Mouse (Mus musculus) intestine, postnatal 0 days (tissue): Measurements from ENCODE around the gene Olah. TPM values are rescaled to one million over a fixed set of nuclear protein-coding genes. Genes with fewer than 3 reads are reported as not detected.

Experiments
- ATAC-seq: fragments of 200-750 bp; cut with Nextera tagmentation; 2 replicates; pipeline ENCODE4 v1.8.0; 2017; ENCODE audit warnings: mild to moderate bottlenecking, moderate TSS enrichment, moderate library complexity
- H3K27ac ChIP-seq: fragments of 300-500 bp; sonication (generic); 2 replicates; pipeline ENCODE4 v1.5.1; 2014; ENCODE audit warnings: mild to moderate bottlenecking, low read depth, low read length, moderate library complexity
- H3K27me3 ChIP-seq: fragments of 300-500 bp; sonication (generic); replicated peaks from 2 replicates; pipeline ENCODE4 v1.6.1; 2014; ENCODE audit warnings: low read length, mixed read lengths; ENCODE audit not compliant: control insufficient read depth, insufficient read depth
- H3K36me3 ChIP-seq: fragments of 300-500 bp; sonication (generic); 2 replicates; pipeline ENCODE4 v1.6.1; 2014; ENCODE audit warnings: mild to moderate bottlenecking, moderate library complexity; ENCODE audit not compliant: control insufficient read depth, insufficient read depth
- H3K4me1 ChIP-seq: fragments of 300-500 bp; sonication (generic); replicated peaks from 2 replicates; pipeline ENCODE4 v1.6.1; 2014; ENCODE audit warnings: antibody characterized with exemption, low read length, mixed read lengths; ENCODE audit not compliant: control insufficient read depth, insufficient read depth
- H3K4me2 ChIP-seq: fragments of 300-500 bp; sonication (generic); replicated peaks from 2 replicates; pipeline ENCODE4 v1.6.1; 2014; ENCODE audit warnings: low read depth, mild to moderate bottlenecking, moderate library complexity
- H3K4me3 ChIP-seq: fragments of 300-500 bp; sonication (generic); 2 replicates; pipeline ENCODE4 v1.5.1; 2014; ENCODE audit warnings: low read depth, low read length
- H3K9ac ChIP-seq: fragments of 300-500 bp; sonication (generic); 2 replicates; pipeline ENCODE4 v1.6.1; 2014; ENCODE audit warnings: mild to moderate bottlenecking, low read depth, low read length
- H3K9me3 ChIP-seq: fragments of 300-500 bp; sonication (generic); 2 replicates; pipeline ENCODE4 v1.6.1; 2016; ENCODE audit warnings: mixed run types; ENCODE audit not compliant: control insufficient read depth
- CTCF ChIP-seq: sonication (generic); IDR thresholded peaks from 2 replicates; pipeline ENCODE4 v1.5.1; 2016; ENCODE audit warnings: low read depth, mild to moderate bottlenecking, control low read depth, antibody characterized with exemption, moderate library complexity
- WGBS: fragments of 180-500 bp; shearing (Covaris S2); extraction: QIAGEN DNeasy Blood & Tissue Kit; methylation state at CpG from one replicate; pipeline ENCODE4 v1.1.7; 2014; 5-methylcytosine and 5-hydroxymethylcytosine counted together
- polyA plus RNA-seq: library from polyadenylated mRNA; unstranded; fragments of >200 nt; fragmentation: Nextera tagmentation; extraction: Ambion mirVana; gene quantifications from 2 replicates; pipeline ENCODE4 v1.2.1, GENCODE M21; 2015

Olah gene
- polyA plus RNA-seq, 1 experiment from 2014 or later: 3.1 TPM

DNA sequence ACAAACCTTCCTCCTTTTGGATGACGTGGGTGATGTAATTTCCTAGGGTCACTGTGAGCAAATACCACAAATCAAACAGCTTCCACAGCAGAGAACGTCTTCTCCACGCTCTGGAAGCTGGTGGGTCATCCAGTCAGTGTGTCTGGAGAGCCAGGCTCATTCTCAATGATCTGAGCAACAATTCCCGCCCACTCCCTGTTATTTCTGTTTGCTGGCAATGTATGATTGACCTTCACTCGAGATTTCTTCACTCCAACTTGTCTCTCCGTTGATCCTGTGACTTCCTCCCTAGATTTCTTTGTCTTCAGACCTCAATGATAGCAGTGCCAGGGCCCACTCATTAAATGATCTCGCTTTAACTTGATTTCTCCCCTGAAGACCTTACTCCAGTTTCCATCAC, 10.7 kb upstream of the Olah start:
- no peak overlapping the region for H3K27ac ChIP-seq
- WGBS: 68% methylated on average over 7 of the region's 7 CpGs
- H3K27me3 ChIP-seq: no peaks in the 10 kb centered on the region
- ATAC-seq: no peak
- no peaks in the 10 kb centered on the region for H3K36me3 ChIP-seq
- TF ChIP-seq CTCF: no peak
- H3K9ac ChIP-seq: no peak overlapping the region
- no peak overlapping the region for H3K4me3 ChIP-seq
- H3K9me3 ChIP-seq: no peaks in the 10 kb centered on the region
- no peak overlapping the region for H3K4me2 ChIP-seq
- H3K4me1 ChIP-seq: no peaks in the 10 kb centered on the region

DNA sequence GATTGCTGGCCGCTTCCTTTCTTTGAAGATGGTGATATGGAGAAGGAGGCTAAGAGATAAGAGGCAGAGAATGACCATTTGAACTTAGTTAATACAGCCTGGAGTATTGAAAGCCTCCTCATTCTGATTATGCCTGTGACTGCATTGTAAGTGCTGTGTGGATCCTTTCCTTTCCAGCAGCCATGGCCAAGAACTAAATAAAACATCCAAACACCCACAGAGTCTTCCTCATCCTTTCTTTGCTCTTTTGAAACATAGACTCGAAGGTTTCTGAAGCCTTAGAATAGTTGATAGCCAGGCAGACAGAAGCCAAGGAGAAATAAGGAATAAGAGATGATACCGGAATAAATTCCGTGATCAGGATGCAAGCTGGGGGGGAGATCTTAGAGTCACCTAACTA, 9.0 kb upstream of the Olah start:
- Histone ChIP-seq H3K4me1 (no peaks in the 10 kb centered on the region), H3K4me3 (no peak overlapping the region), H3K36me3 (no peaks in the 10 kb centered on the region), H3K27ac (no peak overlapping the region), H3K27me3 (no peaks in the 10 kb centered on the region), H3K9me3 (no peaks in the 10 kb centered on the region), H3K9ac (no peak overlapping the region), H3K4me2 (no peak overlapping the region)
- TF ChIP-seq CTCF: no peak
- 83% methylated on average over 4 of the region's 4 CpGs for WGBS
- ATAC-seq: no peak

- H3K36me3 ChIP-seq: no peaks in the 10 kb centered on the region
- no peak overlapping the region for H3K4me3 ChIP-seq
- no peak for TF ChIP-seq CTCF
- H3K27me3 ChIP-seq: no peaks in the 10 kb centered on the region
- ATAC-seq: no peak
- no peak overlapping the region for H3K9ac ChIP-seq
- H3K27ac ChIP-seq: no peak overlapping the region
- H3K9me3 ChIP-seq: no peaks in the 10 kb centered on the region
- H3K4me2 ChIP-seq: no peak overlapping the region
- 89% methylated on average over 2 of the region's 2 CpGs for WGBS
- H3K4me1 ChIP-seq: no peaks in the 10 kb centered on the region
Observed at GRCm38 (mm10) chr2:3391945-3392344, 5.1 kb downstream of the Olah start.

- Histone ChIP-seq H3K4me2 (no peak overlapping the region), H3K9ac (no peak overlapping the region), H3K27ac (no peak overlapping the region), H3K36me3 (no peaks in the 10 kb centered on the region), H3K9me3 (no peaks in the 10 kb centered on the region), H3K4me1 (no peaks in the 10 kb centered on the region), H3K4me3 (no peak overlapping the region), H3K27me3 (no peaks in the 10 kb centered on the region)
- no peak for TF ChIP-seq CTCF
- ATAC-seq: no peak
- WGBS: 77% methylated on average over 6 of the region's 6 CpGs
Observed at GRCm38 (mm10) chr2:3387105-3387860, 9.7 kb downstream of the Olah start.

DNA sequence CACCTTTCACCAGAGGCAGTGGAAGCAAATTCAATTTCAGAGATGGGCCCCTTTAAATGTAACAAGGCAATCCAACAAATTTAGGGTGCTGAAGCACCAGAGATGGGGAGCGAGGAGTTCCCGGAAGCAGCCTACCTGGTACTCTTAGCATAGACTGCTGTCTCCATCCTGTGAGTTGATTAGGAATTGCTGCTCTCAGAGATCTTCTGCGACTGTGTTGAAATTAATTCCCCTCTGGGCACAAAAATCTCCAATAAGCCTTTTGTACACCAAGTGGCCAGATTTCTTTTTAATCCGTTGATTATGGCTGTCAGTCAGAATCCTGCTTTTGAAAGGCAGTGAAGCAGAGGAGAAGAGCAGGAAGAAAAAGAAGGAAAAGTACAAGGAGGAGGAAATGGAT, 31.9 kb downstream of the Olah start:
- H3K4me1 ChIP-seq: no peaks in the 10 kb centered on the region
- H3K36me3 ChIP-seq: no peaks in the 10 kb centered on the region
- no peak for TF ChIP-seq CTCF
- H3K9me3 ChIP-seq: no peaks in the 10 kb centered on the region
- WGBS: 56% methylated on average over 4 of the region's 4 CpGs
- no peak overlapping the region for H3K4me2 ChIP-seq
- no peak overlapping the region for H3K27ac ChIP-seq
- ATAC-seq: no peak
- H3K9ac ChIP-seq: no peak overlapping the region
- no peaks in the 10 kb centered on the region for H3K27me3 ChIP-seq
- H3K4me3 ChIP-seq: no peak overlapping the region

- ATAC-seq: no peak
- no peak for TF ChIP-seq CTCF
- H3K4me1 ChIP-seq: 0 out of 2 replicates have a peak, but pooled peaks cover 1% of the 10 kb centered on the region
- 83% methylated on average over 3 of the region's 3 CpGs for WGBS
- H3K4me3 ChIP-seq: no peak overlapping the region
- no peaks in the 10 kb centered on the region; the same call in 1 of the 2 replicates for H3K27me3 ChIP-seq
- no peaks in the 10 kb centered on the region for H3K9me3 ChIP-seq
- H3K4me2 ChIP-seq: no peak overlapping the region
- H3K27ac ChIP-seq: no peak overlapping the region
- H3K9ac ChIP-seq: no peak overlapping the region
- no peaks in the 10 kb centered on the region for H3K36me3 ChIP-seq
Observed at GRCm38 (mm10) chr2:3361067-3361466, 35.9 kb downstream of the Olah start.

DNA sequence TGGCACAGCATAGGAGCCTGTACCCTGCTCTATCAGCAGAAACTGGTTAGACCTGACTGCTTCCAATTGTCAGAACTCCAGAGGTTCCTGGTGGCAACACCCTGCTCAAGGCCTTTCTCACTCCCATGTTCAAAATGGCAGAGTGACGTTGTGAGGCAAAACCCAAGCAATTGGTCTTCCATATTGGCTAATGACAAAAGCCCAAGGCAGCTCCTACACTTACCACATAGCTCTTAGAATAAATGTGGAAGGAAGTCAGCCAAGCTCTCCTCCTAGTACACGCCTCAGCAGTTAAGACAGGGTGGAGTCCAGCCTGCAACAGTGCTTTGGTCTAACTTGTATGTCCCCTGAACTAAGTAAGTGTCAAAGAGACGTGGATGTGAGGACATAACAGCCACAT, 39.1 kb downstream of the Olah start:
- Histone ChIP-seq H3K4me2 (no peak overlapping the region), H3K27ac (no peak overlapping the region), H3K9me3 (no peaks in the 10 kb centered on the region), H3K27me3 (no peaks in the 10 kb centered on the region; the same call in 1 of the 2 replicates), H3K4me1 (0 out of 2 replicates have a peak, but pooled peaks cover 3% of the 10 kb centered on the region), H3K4me3 (no peak overlapping the region), H3K9ac (no peak overlapping the region), H3K36me3 (no peaks in the 10 kb centered on the region)
- TF ChIP-seq CTCF: no peak
- 72% methylated on average over 3 of the region's 3 CpGs for WGBS
- ATAC-seq: no peak
